Mouse (Mus musculus): Measurements from ENCODE around the gene Ctsc. TPM values are rescaled to one million over a fixed set of nuclear protein-coding genes. Genes with fewer than 3 reads are reported as not detected.
A peak's percentile ranks its signal among the peaks of the same experiment; 100 is the strongest.

The Ctsc gene
- polyA plus RNA-seq, 1 experiment from 2014 or later: 49.3 TPM

DNA sequence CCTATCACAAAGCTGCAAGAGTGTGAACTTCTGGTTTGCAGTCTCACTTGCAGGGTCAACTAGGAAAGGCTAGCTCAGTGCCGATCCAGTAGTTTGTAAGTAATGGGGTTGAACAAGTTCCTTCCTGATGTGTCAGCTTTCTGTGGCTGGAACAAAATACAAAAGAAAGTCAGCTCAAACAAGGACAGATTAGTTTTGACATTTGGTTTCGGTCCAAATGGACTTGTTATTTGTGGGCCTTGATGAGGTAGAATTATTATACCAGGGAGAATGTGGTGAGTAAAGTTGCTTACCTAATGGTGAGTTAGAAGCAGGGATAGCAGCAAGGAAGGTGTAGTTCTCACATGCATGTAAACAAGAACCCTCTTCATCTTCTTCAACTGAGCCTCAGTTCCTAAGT is 44.5 kb downstream of the Ctsc start:
- no peak for TF ChIP-seq CTCF (IDR thresholded peaks at IDR 0.05; ENCODE audit: low read depth)
- no peak for ATAC-seq
- no peak overlapping the region for H3K4me2 ChIP-seq (replicated peaks; ENCODE audit: low read depth)
- H3K9ac ChIP-seq (ENCODE audit: low read depth, low read length): no peak overlapping the region
- no peaks in the 10 kb centered on the region for H3K27me3 ChIP-seq (replicated peaks; ENCODE audit: control insufficient read depth, insufficient read depth, low read length)
- H3K9me3 ChIP-seq (ENCODE audit: control insufficient read depth): no peaks in the 10 kb centered on the region
- 82% methylated on average over 2 of the region's 2 CpGs for WGBS
- H3K36me3 ChIP-seq (ENCODE audit: control insufficient read depth, insufficient read depth): no peaks in the 10 kb centered on the region
- no peak overlapping the region for H3K4me3 ChIP-seq (ENCODE audit: low read depth, low read length)
- H3K27ac ChIP-seq (ENCODE audit: low read depth, low read length): no peak overlapping the region
- no peaks in the 10 kb centered on the region for H3K4me1 ChIP-seq (replicated peaks; ENCODE audit: control insufficient read depth, insufficient read depth, low read length)

DNA sequence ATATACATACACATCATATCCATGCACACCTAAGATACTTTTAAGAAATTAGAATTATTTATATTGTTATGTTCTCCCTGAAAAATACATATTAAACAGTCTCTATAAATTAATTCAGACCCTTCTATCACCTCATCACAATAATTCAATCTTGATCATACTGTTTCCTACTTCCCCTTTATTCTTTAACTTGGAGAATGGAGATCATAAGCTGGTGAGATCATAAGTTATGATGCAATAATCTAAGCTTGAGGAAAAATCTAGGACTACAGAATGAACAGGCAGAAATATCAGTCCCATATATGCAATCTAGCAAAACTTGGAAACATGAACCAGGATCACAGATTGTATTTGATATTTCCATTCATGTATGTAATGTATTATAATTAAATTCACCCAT is 49.6 kb downstream of the Ctsc start:
- no peak overlapping the region for H3K27ac ChIP-seq (ENCODE audit: low read depth, low read length)
- H3K4me2 ChIP-seq (replicated peaks; ENCODE audit: low read depth): no peak overlapping the region
- H3K4me3 ChIP-seq (ENCODE audit: low read depth, low read length): no peak overlapping the region
- H3K9ac ChIP-seq (ENCODE audit: low read depth, low read length): no peak overlapping the region
- H3K4me1 ChIP-seq (replicated peaks; ENCODE audit: control insufficient read depth, insufficient read depth, low read length): no peaks in the 10 kb centered on the region
- no peak for TF ChIP-seq CTCF (IDR thresholded peaks at IDR 0.05; ENCODE audit: low read depth)
- no peaks in the 10 kb centered on the region for H3K36me3 ChIP-seq (ENCODE audit: control insufficient read depth, insufficient read depth)
- ATAC-seq: no peak
- no peaks in the 10 kb centered on the region for H3K9me3 ChIP-seq (ENCODE audit: control insufficient read depth)
- no peaks in the 10 kb centered on the region for H3K27me3 ChIP-seq (replicated peaks; ENCODE audit: control insufficient read depth, insufficient read depth, low read length)

DNA sequence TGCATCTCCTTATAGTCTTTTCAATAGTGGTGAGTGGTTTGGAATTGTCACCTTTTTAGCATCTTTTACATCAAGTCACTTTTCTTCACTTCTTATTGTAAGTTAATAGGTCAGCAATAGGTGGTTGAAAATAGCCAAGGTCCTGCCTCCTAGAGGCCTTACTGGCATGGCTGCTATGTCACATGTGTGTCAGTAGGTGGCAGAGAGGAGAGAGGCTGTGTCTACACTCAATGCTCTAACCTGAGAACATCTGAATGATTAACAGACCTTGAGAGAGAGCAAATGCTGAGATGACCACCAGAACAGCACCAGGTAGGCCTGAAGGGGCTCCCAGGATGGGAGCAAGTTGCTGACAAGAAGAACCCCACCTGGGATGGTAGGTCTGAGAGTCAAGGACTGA is 65.9 kb downstream of the Ctsc start:
- Histone ChIP-seq H3K4me2 (replicated peaks; ENCODE audit: low read depth) (no peak overlapping the region), H3K27ac (ENCODE audit: low read depth, low read length) (no peak overlapping the region), H3K36me3 (ENCODE audit: control insufficient read depth, insufficient read depth) (no peaks in the 10 kb centered on the region), H3K9ac (ENCODE audit: low read depth, low read length) (no peak overlapping the region), H3K27me3 (replicated peaks; ENCODE audit: control insufficient read depth, insufficient read depth, low read length) (no peaks in the 10 kb centered on the region), H3K9me3 (ENCODE audit: control insufficient read depth) (no peaks in the 10 kb centered on the region), H3K4me3 (ENCODE audit: low read depth, low read length) (no peak overlapping the region), H3K4me1 (replicated peaks; ENCODE audit: control insufficient read depth, insufficient read depth, low read length) (no peaks in the 10 kb centered on the region)
- TF ChIP-seq CTCF (IDR thresholded peaks at IDR 0.05; ENCODE audit: low read depth): peak; percentile 76
- ATAC-seq: no peak

DNA sequence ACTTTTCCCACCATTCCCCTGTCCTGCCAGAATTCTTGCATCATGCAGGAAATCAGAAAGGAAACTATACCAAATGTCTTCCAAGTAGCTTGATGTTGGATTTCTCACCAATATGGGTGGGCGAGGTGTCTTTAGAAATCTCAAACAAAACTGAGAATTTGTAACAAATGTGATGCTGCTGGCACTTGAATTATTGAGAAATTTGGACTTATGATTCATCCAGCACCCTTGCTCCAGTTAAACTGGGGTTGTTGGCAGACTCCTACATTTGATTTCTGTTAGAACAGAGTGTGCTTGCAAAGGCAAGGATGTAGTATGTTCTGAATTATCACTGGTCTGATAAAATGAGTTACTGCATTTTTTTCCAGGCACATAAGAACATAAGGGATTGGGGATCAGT is 68.2 kb downstream of the Ctsc start:
- ATAC-seq: no peak
- no peak for TF ChIP-seq CTCF (IDR thresholded peaks at IDR 0.05; ENCODE audit: low read depth)
- Histone ChIP-seq H3K9me3 (ENCODE audit: control insufficient read depth) (no peaks in the 10 kb centered on the region), H3K27ac (ENCODE audit: low read depth, low read length) (no peak overlapping the region), H3K9ac (ENCODE audit: low read depth, low read length) (no peak overlapping the region), H3K36me3 (ENCODE audit: control insufficient read depth, insufficient read depth) (no peaks in the 10 kb centered on the region), H3K4me2 (replicated peaks; ENCODE audit: low read depth) (no peak overlapping the region), H3K4me3 (ENCODE audit: low read depth, low read length) (no peak overlapping the region), H3K4me1 (replicated peaks; ENCODE audit: control insufficient read depth, insufficient read depth, low read length) (no peaks in the 10 kb centered on the region), H3K27me3 (replicated peaks; ENCODE audit: control insufficient read depth, insufficient read depth, low read length) (no peaks in the 10 kb centered on the region)
- 94% methylated on average over 1 of the region's 1 CpGs for WGBS

DNA sequence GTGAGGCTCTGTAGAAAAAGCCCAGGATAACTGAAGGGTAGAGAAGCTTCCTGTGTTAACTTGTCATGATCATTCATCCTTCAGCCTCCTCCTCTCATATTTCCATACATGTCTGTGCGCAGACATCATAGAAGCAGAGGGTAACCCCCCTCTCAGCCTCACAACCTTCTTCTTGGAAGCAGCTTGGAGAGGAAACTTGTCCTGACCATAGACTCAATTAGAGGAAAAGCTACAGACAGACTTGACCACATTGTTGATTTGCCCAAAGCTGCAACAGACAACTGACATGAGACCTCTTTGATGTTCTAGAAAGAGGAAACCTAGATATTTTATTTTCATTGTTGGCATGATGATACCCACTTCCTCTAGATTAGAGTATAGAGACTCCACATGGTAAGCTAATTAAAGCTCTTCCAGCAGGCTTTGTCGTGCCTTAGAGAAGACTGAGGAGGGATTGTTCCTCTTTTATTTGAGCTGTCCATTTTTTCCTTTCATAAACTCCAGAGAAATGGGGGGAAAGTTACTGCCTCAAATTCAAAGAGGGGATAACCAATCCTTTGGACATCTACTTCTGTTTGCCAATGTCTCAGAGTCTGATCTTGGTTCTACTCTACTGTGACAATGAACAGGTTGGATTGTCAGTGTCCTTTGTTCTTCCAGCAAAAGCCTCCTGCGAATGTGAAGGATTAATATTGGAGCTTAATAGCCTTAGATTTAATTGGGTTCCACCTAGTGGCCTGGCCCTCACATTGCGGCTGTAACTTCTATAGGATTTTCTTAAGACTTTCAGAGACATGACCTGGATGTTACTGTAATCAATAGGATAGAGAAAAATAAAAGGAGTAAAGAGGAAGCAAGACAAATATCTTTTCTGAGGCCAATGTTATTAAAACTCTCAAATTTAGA is 79.2 kb downstream of the Ctsc start:
- Histone ChIP-seq H3K4me1 (replicated peaks; ENCODE audit: control insufficient read depth, insufficient read depth, low read length) (no peaks in the 10 kb centered on the region), H3K9me3 (ENCODE audit: control insufficient read depth) (no peaks in the 10 kb centered on the region), H3K27me3 (replicated peaks; ENCODE audit: control insufficient read depth, insufficient read depth, low read length) (no peaks in the 10 kb centered on the region), H3K4me3 (ENCODE audit: low read depth, low read length) (no peak overlapping the region), H3K27ac (ENCODE audit: low read depth, low read length) (no peak overlapping the region), H3K36me3 (ENCODE audit: control insufficient read depth, insufficient read depth) (no peaks in the 10 kb centered on the region), H3K4me2 (replicated peaks; ENCODE audit: low read depth) (no peak overlapping the region), H3K9ac (ENCODE audit: low read depth, low read length) (no peak overlapping the region)
- no peak for ATAC-seq
- TF ChIP-seq CTCF (IDR thresholded peaks at IDR 0.05; ENCODE audit: low read depth): peak; percentile 72
- 46% methylated on average over 4 of the region's 4 CpGs for WGBS

DNA sequence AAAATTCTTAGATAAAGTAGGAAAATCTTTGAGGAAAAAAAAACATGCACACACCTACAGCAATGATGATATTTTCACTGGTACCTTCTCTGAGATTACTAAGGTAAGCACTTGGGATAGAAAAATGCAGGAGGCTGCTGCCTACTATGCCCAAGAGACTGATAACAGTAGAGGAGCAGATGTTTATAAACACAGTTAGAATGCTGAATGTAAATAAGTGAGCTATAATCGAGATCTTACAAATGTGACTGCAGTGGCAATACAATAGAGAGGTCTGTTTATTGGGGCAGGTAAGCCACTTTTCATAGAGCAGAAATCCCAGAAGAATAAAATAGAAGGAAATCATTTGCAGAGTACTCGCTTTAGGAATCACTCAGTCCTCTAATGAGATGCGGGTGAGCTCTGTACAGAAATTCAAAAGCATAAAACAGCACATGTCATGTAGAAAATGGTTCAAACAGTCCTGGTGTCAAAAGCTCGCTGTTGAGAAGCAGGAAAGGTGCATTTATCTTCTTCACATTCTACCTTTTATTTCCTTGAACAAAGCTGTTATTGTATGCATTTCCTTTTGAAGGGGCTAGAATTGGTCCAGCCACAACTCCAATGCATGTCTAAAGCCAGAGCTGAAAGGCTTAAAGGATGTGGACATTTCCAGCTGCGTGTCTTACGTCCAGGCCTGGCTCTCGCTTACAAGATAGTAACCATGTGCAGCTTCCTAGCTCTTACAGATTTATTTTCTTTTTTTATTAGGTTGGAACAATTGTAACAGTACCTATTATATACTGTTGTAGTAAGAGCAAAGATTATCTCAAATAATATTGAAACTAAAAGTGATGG is 80.4 kb downstream of the Ctsc start:
- H3K36me3 ChIP-seq (ENCODE audit: control insufficient read depth, insufficient read depth): no peaks in the 10 kb centered on the region
- H3K4me2 ChIP-seq (replicated peaks; ENCODE audit: low read depth): no peak overlapping the region
- H3K9ac ChIP-seq (ENCODE audit: low read depth, low read length): no peak overlapping the region
- no peaks in the 10 kb centered on the region for H3K4me1 ChIP-seq (replicated peaks; ENCODE audit: control insufficient read depth, insufficient read depth, low read length)
- H3K27ac ChIP-seq (ENCODE audit: low read depth, low read length): no peak overlapping the region
- H3K27me3 ChIP-seq (replicated peaks; ENCODE audit: control insufficient read depth, insufficient read depth, low read length): no peaks in the 10 kb centered on the region
- TF ChIP-seq CTCF (IDR thresholded peaks at IDR 0.05; ENCODE audit: low read depth): no peak
- WGBS: 72% methylated on average over 7 of the region's 7 CpGs
- H3K4me3 ChIP-seq (ENCODE audit: low read depth, low read length): no peak overlapping the region
- no peak for ATAC-seq
- no peaks in the 10 kb centered on the region for H3K9me3 ChIP-seq (ENCODE audit: control insufficient read depth)

Other genes starting within 250 kb of the Ctsc start
- gene Rab38, start 152.2 kb downstream of the Ctsc start, polyA plus RNA-seq (2015; fragmentation: Nextera tagmentation; extraction: Ambion mirVana): 2.7 and 2.9 TPM in 2 replicates

Measured in intestine, postnatal 0 days (tissue).